Mouse (Mus musculus) MEL (cell line): Measurements from ENCODE around the gene Zfp593.

ENCODE experiments used
- CTCF ChIP-seq, 3 experiments: IDR thresholded peaks in 2 of 3; conservative IDR thresholded peaks in 1 of 3; 2 replicates each; pipeline ENCODE4 v1.5.1; 2011 to 2012; ENCODE audit warnings: low read length in 3 of 3, low read depth in 2 of 3, mild to moderate bottlenecking in 2 of 3, improper control_type of control experiment in 1 of 3, inconsistent platforms in 1 of 3, mixed read lengths in 1 of 3, moderate library complexity in 1 of 3; ENCODE audit not compliant: control insufficient read depth in 1 of 3, insufficient read depth in 1 of 3, poor library complexity in 1 of 3, severe bottlenecking in 1 of 3
- EP300 ChIP-seq, 2 experiments: IDR thresholded peaks; 2 replicates each; pipeline ENCODE4 v1.6.1; 2011; ENCODE audit warnings: improper control_type of control experiment in 2 of 2, low read length in 2 of 2, low read depth in 1 of 2, mild to moderate bottlenecking in 1 of 2
- ETS1 ChIP-seq: IDR thresholded peaks from 2 replicates; pipeline ENCODE4 v1.6.1; 2012; ENCODE audit warnings: low read depth, mild to moderate bottlenecking, inconsistent platforms, low read length, improper control_type of control experiment, moderate library complexity
- HCFC1 ChIP-seq: IDR thresholded peaks from 2 replicates; pipeline ENCODE4 v1.6.1; 2012; ENCODE audit warnings: low read depth, mild to moderate bottlenecking, inconsistent platforms, low read length, improper control_type of control experiment, moderate library complexity
- JUND ChIP-seq: IDR thresholded peaks from 2 replicates; pipeline ENCODE4 v1.6.1; 2011; ENCODE audit warnings: low read depth, mild to moderate bottlenecking, improper control_type of control experiment, low read length
- NRF1 ChIP-seq: IDR thresholded peaks from 2 replicates; pipeline ENCODE4 v1.6.1; 2014; ENCODE audit warnings: low read depth, mild to moderate bottlenecking, inconsistent platforms, low read length, improper control_type of control experiment, moderate library complexity; ENCODE audit not compliant: poor library complexity, insufficient read depth, severe bottlenecking
- POLR2A ChIP-seq, 2 experiments: IDR thresholded peaks; 2 replicates each; pipeline ENCODE4 v1.6.1; 2011 to 2012; ENCODE audit warnings: low read length in 2 of 2, mild to moderate bottlenecking in 2 of 2, control low read depth in 1 of 2, improper control_type of control experiment in 1 of 2, low read depth in 1 of 2, moderate library complexity in 1 of 2; ENCODE audit not compliant: control insufficient read depth in 1 of 2, insufficient read depth in 1 of 2, poor library complexity in 1 of 2
- SIN3A ChIP-seq: IDR thresholded peaks from 2 replicates; pipeline ENCODE4 v1.6.1; 2012; ENCODE audit warnings: low read length, improper control_type of control experiment, inconsistent platforms
- SMC3 ChIP-seq: IDR thresholded peaks from 2 replicates; pipeline ENCODE4 v1.6.1; 2011; ENCODE audit warnings: low read depth, low read length, improper control_type of control experiment
- TAL1 ChIP-seq: IDR thresholded peaks from 2 replicates; pipeline ENCODE4 v1.6.1; 2012; ENCODE audit warnings: mild to moderate bottlenecking, inconsistent platforms, low read length, moderate library complexity, mixed read lengths
- UBTF ChIP-seq: IDR thresholded peaks from 2 replicates; pipeline ENCODE4 v1.6.1; 2012; ENCODE audit warnings: low read depth, mild to moderate bottlenecking, inconsistent platforms, low read length, improper control_type of control experiment, moderate library complexity, borderline replicate concordance; ENCODE audit not compliant: insufficient read depth
- ZNF384 ChIP-seq: IDR thresholded peaks from 2 replicates; pipeline ENCODE4 v1.6.1; 2012; ENCODE audit warnings: low read depth, mild to moderate bottlenecking, inconsistent platforms, low read length, improper control_type of control experiment

DNA sequence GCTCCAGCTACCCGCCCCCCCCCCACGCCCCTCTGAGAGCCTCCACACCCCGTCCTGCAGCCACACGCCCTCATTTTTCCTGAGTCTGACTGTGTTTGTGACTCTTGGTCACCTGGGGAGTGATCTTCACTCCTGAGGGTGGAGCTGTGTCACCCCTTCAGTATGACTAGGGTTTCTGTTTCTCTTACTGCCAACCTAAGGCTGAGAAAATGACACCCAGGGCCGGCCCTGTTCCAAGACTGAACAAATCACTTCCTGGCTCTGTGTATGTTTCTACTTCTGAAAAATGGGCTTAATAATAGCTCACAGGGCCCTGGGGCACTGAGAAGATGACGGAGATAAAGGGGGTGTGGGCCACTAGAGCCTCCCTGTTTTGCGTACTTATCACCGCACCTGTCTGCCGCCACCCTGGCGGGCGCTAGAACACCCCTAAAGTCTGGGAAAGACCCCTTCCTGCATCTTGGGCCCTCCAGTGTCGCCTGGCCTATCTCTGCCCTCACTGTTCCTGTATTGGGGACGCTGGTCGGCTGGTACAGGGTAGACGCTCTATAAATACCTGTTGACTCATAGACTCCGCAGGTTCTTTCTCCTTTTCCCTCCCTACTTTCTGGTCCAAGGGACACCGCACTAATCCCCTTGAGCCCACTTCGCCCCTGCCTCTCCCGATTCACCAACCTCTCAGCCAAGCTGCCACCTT is 7.7 kb downstream of the Zfp593 start:
- TF ChIP-seq CTCF (IDR thresholded peaks at IDR 0.05 in 2 of 3, conservative IDR thresholded peaks at IDR 0.05 in 1 of 3; ENCODE audit: control insufficient read depth in 1 of 3, insufficient read depth in 1 of 3, low read depth in 2 of 3, low read length in 3 of 3, poor library complexity in 1 of 3, severe bottlenecking in 1 of 3) (no peak), POLR2A (IDR thresholded peaks at IDR 0.05; ENCODE audit: control insufficient read depth in 1 of 2, insufficient read depth in 1 of 2, low read depth in 1 of 2, low read length in 2 of 2, poor library complexity in 1 of 2) (no peak), ETS1 (no peak), JUND (no peak), EP300 (IDR thresholded peaks at IDR 0.05; ENCODE audit: low read depth in 1 of 2, low read length in 2 of 2) (no peak), SIN3A (no peak), UBTF (no peak), NRF1 (no peak), ZNF384 (no peak), HCFC1 (no peak), SMC3 (no peak), TAL1 (no peak)
